Mouse (Mus musculus) liver, embryonic 16.5 days (tissue): ENCODE measurements at regions not wholly inside any gene's neighbourhood (a gene's known extent, or its start where the extent isn't known, plus 50 kb on each side); places are given as distances from the start of the nearest gene placed in this dataset.

Source experiments
- ATAC-seq: fragments of 200-750 bp; cut with Nextera tagmentation; 2 replicates; pipeline ENCODE4 v1.8.0; 2017; ENCODE audit warnings: low read depth, mild to moderate bottlenecking, moderate number of reproducible peaks, moderate library complexity
- H3K27ac ChIP-seq: fragments of 300-500 bp; sonication (generic); 2 replicates; pipeline ENCODE4 v1.5.1; 2014; ENCODE audit warnings: mild to moderate bottlenecking, low read length
- H3K27me3 ChIP-seq: fragments of 300-500 bp; sonication (generic); 2 replicates; pipeline ENCODE4 v1.6.1; 2014; ENCODE audit warnings: low read depth, low read length, mixed read lengths; ENCODE audit not compliant: control insufficient read depth, insufficient read depth
- H3K36me3 ChIP-seq: fragments of 300-500 bp; sonication (generic); 2 replicates; pipeline ENCODE4 v1.6.1; 2014; ENCODE audit warnings: mild to moderate bottlenecking; ENCODE audit not compliant: control insufficient read depth, insufficient read depth
- H3K4me1 ChIP-seq: fragments of 300-500 bp; sonication (generic); 2 replicates; pipeline ENCODE4 v1.6.1; 2014; ENCODE audit warnings: low read depth, low read length, mixed read lengths; ENCODE audit not compliant: control insufficient read depth
- H3K4me2 ChIP-seq: fragments of 300-500 bp; sonication (generic); 2 replicates; pipeline ENCODE4 v1.6.1; 2014; ENCODE audit warnings: low read depth, low read length, mixed read lengths
- H3K4me3 ChIP-seq: fragments of 300-500 bp; sonication (generic); 2 replicates; pipeline ENCODE4 v1.5.1; 2014; ENCODE audit warnings: low read depth, mild to moderate bottlenecking, low read length
- H3K9ac ChIP-seq: fragments of 300-500 bp; sonication (generic); 2 replicates; pipeline ENCODE4 v1.6.1; 2014; ENCODE audit warnings: low read depth, low read length
- H3K9me3 ChIP-seq: fragments of 300-500 bp; sonication (generic); replicated peaks from 2 replicates; pipeline ENCODE4 v1.6.1; 2016; ENCODE audit warnings: low read length; ENCODE audit not compliant: control insufficient read depth
- WGBS: fragments of 180-500 bp; shearing (Covaris S2); extraction: QIAGEN DNeasy Blood & Tissue Kit; methylation state at CpG from one replicate; pipeline ENCODE4 v1.1.7; 2014; ENCODE audit not compliant: insufficient replicate concordance; 5-methylcytosine and 5-hydroxymethylcytosine counted together

DNA sequence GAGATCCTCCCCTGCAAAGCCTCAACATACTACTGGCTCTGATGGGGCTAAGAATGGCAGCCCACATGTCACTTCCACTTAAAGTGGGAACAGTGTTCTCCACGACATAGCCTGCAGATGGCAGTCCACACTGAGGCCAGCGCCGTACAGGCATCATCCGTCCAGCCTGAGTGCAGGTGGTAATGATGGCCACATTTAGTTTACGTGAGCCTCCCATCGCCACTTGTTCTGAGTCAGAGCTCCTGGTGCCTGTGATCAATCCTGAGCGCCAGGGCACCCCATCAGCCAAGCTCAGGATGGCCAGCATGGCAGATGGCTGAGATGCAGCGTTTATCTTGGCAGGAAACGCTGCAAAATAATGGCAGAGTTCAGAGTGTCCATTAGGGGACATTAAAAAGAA lies 159.6 kb downstream of the Adgrd1 start:
- no peaks in the 10 kb centered on the region for H3K27me3 ChIP-seq
- no peak overlapping the region for H3K4me2 ChIP-seq
- H3K9ac ChIP-seq: no peak overlapping the region
- no peak overlapping the region for H3K27ac ChIP-seq
- H3K4me1 ChIP-seq: no peaks in the 10 kb centered on the region
- no peaks in the 10 kb centered on the region for H3K36me3 ChIP-seq
- no peak overlapping the region for H3K4me3 ChIP-seq
- no peaks in the 10 kb centered on the region; the same call in 1 of the 2 replicates for H3K9me3 ChIP-seq
- no peak for ATAC-seq
- 65% methylated on average over 9 of the region's 9 CpGs for WGBS

DNA sequence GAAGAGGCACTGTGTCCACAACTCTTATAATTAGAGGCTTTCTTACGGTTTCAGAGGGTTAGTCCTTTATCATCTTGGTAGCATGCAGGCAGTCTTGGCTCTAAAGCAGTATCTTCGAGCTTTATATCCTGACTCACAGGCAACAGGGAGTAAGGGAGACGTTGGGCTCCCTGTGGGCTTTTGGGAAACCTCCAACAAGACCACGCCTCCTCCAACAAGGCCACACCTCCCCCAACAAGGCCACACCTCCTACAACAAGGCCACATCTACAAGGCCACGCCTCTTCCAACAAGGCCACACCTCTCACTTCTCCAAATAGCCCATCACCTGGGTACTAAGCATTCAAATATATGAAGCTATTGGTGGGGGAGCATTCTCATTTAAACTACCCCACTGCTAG lies 160.7 kb downstream of the Adgrd1 start:
- WGBS: 49% methylated on average over 5 of the region's 5 CpGs
- no peaks in the 10 kb centered on the region; the same call in 1 of the 2 replicates for H3K9me3 ChIP-seq
- H3K4me1 ChIP-seq: no peaks in the 10 kb centered on the region
- no peak overlapping the region for H3K9ac ChIP-seq
- no peak for ATAC-seq
- H3K36me3 ChIP-seq: no peaks in the 10 kb centered on the region
- no peak overlapping the region for H3K4me3 ChIP-seq
- no peak overlapping the region for H3K4me2 ChIP-seq
- no peak overlapping the region for H3K27ac ChIP-seq
- no peaks in the 10 kb centered on the region for H3K27me3 ChIP-seq

DNA sequence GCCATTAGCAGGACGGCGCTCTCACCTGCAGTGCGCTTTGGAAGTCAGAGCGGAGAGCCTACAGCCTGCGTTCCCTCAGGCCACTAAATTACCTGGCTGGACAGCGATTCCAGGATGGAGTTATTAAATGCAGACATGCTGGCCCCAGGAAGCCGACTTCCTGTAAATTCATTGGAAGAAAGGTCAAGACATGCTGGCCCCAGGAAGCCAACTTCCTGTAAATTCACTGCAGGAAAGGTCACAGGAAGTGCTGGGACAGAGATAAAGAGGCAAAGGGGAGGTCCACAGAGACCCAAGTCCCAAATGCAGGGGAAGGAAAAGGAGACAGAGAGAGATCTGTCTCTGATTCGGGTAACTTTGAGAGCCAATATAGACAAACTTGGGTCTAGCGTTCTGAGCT lies 164.1 kb downstream of the Adgrd1 start:
- no peaks in the 10 kb centered on the region for H3K27me3 ChIP-seq
- no peak overlapping the region for H3K27ac ChIP-seq
- no peaks in the 10 kb centered on the region for H3K9me3 ChIP-seq
- no peak overlapping the region for H3K4me3 ChIP-seq
- H3K36me3 ChIP-seq: no peaks in the 10 kb centered on the region
- no peaks in the 10 kb centered on the region for H3K4me1 ChIP-seq
- no peak overlapping the region for H3K4me2 ChIP-seq
- ATAC-seq: 0 out of 2 replicates have a peak, but pooled peaks have one; percentile 9
- no peak overlapping the region for H3K9ac ChIP-seq
- whole genome bisulfite sequencing: 25% methylated on average over 9 of the region's 9 CpGs

DNA sequence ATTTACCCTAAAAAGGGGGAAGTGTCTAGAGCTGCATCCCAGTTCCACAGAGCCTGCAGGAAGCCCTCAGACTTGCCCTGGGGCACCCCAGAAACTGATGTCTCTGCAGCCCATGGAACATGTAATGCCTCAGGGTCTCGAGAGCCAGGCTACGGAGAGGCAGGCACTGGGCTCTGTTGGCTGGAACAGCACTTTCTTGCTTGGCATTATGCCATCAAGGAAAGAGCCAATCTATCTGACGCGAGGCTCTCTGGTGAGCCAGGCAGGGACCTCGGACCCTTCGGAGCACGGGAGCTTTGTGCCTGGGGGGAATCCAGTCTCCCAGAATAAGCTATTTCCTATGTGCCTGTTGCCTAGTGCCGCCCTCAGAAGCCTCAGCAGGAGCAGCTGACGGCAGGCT lies 166.6 kb downstream of the Adgrd1 start:
- ATAC-seq: no peak
- H3K9ac ChIP-seq: no peak overlapping the region
- no peaks in the 10 kb centered on the region for H3K9me3 ChIP-seq
- H3K27ac ChIP-seq: no peak overlapping the region
- no peak overlapping the region for H3K4me2 ChIP-seq
- no peaks in the 10 kb centered on the region for H3K4me1 ChIP-seq
- H3K36me3 ChIP-seq: no peaks in the 10 kb centered on the region
- 58% methylated on average over 9 of the region's 9 CpGs for WGBS
- H3K27me3 ChIP-seq: no peaks in the 10 kb centered on the region
- no peak overlapping the region for H3K4me3 ChIP-seq

DNA sequence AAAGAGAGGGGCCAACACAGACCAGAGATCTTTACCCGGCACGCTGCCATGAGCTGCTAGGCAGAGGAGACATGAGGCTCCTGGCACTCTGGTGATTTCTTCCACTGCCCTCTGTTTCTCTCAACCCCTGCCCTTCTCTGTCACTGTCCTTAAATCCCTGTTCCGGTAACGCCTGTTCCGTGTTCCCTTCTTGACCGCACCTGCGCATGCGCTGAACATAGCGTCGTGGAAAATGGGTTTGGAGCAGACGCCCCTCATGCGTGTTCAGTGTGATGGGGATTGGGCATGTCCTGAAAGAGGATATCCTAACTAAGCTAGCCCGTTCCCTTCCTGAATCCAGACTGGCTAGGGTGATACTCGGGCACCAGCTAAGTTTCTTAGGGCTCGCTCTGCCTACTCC lies 167.8 kb downstream of the Adgrd1 start:
- Histone ChIP-seq H3K27me3 (no peaks in the 10 kb centered on the region), H3K4me2 (no peak overlapping the region), H3K9me3 (no peaks in the 10 kb centered on the region), H3K9ac (no peak overlapping the region), H3K4me3 (no peak overlapping the region), H3K4me1 (no peaks in the 10 kb centered on the region), H3K27ac (no peak overlapping the region), H3K36me3 (no peaks in the 10 kb centered on the region)
- ATAC-seq: no peak
- WGBS: 86% methylated on average over 15 of the region's 15 CpGs

DNA sequence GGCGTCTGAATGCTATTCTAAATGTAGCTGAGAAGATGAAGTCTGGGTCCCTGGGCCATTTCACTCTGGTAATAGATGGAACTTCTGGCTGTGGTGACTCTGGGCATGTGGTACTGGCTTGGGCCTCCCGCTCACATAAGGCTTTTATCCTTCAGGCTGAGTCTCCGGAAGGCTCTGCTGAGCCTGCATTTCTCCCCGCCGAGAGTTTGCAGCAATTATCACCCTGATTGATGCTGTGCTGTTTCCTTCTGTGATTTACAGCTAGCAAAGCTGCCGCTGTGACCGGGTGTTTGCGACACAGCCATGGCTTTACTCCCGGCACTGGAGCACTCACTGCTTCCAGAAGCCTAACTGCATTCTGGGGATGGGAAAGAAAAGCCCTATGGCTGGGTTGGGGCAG lies 171.9 kb downstream of the Adgrd1 start:
- no peaks in the 10 kb centered on the region for H3K36me3 ChIP-seq
- no peaks in the 10 kb centered on the region for H3K27me3 ChIP-seq
- no peak overlapping the region for H3K4me2 ChIP-seq
- H3K4me1 ChIP-seq: no peaks in the 10 kb centered on the region
- no peaks in the 10 kb centered on the region for H3K9me3 ChIP-seq
- 18% methylated on average over 9 of the region's 9 CpGs for WGBS
- no peak overlapping the region for H3K9ac ChIP-seq
- no peak overlapping the region for H3K4me3 ChIP-seq
- no peak for ATAC-seq
- H3K27ac ChIP-seq: no peak overlapping the region

DNA sequence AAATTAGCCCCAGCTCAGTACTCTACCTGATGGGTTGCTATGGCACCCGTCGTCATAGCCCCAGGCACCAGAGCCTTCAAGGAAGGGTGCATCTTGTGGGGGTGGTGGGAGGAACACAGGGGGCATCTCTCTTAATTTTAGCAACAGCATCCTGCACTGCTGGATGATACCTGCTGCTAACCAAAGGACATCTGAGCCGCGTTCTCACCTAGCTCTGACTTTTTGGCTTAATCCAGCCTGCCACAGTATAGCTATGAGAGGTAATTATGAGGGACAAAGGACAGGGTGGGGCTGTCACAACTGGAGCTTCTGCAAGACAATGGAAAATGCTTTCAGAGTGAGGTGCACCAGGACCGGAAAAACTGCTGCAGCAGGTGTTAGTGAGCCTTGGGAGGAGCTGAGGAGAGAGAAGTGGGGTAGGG lies 173.5 kb downstream of the Adgrd1 start:
- H3K27ac ChIP-seq: no peak overlapping the region
- WGBS: 28% methylated on average over 5 of the region's 5 CpGs

DNA sequence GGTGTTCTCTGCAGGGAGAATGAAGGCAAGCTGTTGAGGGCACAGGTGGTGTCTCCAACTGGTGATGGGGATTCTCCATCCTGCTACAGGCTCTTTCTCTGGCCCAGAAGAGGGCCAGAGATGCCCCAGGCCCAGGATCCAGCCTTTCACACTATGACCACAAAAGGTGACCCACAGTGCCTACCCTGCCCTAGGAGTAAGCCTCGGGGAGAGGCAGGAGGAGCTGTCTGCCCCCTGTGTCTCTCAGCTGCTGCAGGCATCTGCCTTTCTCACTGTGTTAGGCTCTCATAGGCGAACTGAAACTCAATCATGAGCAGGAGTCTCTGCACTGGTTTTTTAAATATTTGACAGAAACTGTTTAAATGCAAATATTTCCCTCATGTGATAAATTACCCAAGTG lies 184.9 kb downstream of the Adgrd1 start:
- WGBS: 16% methylated on average over 2 of the region's 2 CpGs
- ATAC-seq: no peak
- Histone ChIP-seq H3K27me3 (no peaks in the 10 kb centered on the region), H3K27ac (no peak overlapping the region), H3K4me2 (no peak overlapping the region), H3K4me1 (no peaks in the 10 kb centered on the region), H3K36me3 (no peaks in the 10 kb centered on the region), H3K4me3 (no peak overlapping the region), H3K9ac (no peak overlapping the region), H3K9me3 (no peaks in the 10 kb centered on the region)

More for the DNA sequence above, 173.5 kb downstream of the Adgrd1 start:
- no peak for ATAC-seq
- no peaks in the 10 kb centered on the region for H3K9me3 ChIP-seq
- no peak overlapping the region for H3K9ac ChIP-seq
- no peaks in the 10 kb centered on the region for H3K27me3 ChIP-seq
- H3K4me2 ChIP-seq: no peak overlapping the region
- H3K36me3 ChIP-seq: no peaks in the 10 kb centered on the region
- no peaks in the 10 kb centered on the region for H3K4me1 ChIP-seq
- H3K4me3 ChIP-seq: no peak overlapping the region

DNA sequence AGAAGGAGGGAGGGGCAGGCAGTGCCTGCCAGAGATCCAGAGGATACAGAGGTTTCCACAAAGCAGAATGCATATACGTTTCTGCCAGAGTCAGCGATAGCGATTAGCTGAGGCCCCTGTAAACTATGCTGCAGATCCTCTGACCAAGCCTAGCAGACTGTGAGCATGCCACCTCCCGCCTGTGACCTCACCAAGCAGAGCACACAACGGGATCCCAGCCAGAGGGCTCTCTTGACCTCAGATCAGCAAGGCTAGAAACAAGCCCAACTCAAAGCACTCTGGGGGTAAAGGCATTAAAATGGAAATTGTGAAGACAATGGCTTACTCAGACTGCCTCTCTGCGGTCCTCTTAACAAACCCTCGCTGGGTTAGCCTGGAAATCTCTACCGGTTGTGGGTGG lies 185.6 kb downstream of the Adgrd1 start:
- no peak for ATAC-seq
- 12% methylated on average over 8 of the region's 8 CpGs for WGBS
- Histone ChIP-seq H3K4me1 (no peaks in the 10 kb centered on the region), H3K36me3 (no peaks in the 10 kb centered on the region), H3K4me2 (no peak overlapping the region), H3K9ac (no peak overlapping the region), H3K27me3 (no peaks in the 10 kb centered on the region), H3K4me3 (no peak overlapping the region), H3K27ac (no peak overlapping the region), H3K9me3 (no peaks in the 10 kb centered on the region)

DNA sequence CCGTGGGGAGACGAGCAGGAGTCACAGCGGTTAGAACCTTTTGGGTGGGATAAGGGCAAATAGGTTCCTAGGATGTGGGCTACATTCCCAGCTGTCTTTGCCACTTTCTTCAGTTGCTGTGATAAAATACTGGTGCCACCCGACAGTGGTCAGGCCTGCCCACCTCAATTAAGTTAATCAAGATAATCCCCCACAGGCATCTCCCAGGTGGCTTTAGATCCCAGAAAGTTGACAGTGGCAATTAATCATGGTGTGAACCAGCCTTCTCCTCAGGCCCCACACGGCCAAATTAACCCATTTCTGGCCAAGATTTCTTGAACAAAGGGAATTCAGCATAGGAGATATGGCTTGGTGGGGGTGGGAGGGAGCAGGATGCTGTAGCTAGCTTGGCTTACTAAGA lies 186.3 kb downstream of the Adgrd1 start:
- no peaks in the 10 kb centered on the region for H3K9me3 ChIP-seq
- H3K4me1 ChIP-seq: no peaks in the 10 kb centered on the region
- no peak overlapping the region for H3K4me3 ChIP-seq
- no peaks in the 10 kb centered on the region for H3K36me3 ChIP-seq
- no peak overlapping the region for H3K9ac ChIP-seq
- no peaks in the 10 kb centered on the region for H3K27me3 ChIP-seq
- no peak overlapping the region for H3K4me2 ChIP-seq
- WGBS: 16% methylated on average over 5 of the region's 5 CpGs
- H3K27ac ChIP-seq: no peak overlapping the region
- ATAC-seq: no peak
